Mouse (Mus musculus): ENCODE measurements around the gene Spats2l.

Gene Spats2l

DNA sequence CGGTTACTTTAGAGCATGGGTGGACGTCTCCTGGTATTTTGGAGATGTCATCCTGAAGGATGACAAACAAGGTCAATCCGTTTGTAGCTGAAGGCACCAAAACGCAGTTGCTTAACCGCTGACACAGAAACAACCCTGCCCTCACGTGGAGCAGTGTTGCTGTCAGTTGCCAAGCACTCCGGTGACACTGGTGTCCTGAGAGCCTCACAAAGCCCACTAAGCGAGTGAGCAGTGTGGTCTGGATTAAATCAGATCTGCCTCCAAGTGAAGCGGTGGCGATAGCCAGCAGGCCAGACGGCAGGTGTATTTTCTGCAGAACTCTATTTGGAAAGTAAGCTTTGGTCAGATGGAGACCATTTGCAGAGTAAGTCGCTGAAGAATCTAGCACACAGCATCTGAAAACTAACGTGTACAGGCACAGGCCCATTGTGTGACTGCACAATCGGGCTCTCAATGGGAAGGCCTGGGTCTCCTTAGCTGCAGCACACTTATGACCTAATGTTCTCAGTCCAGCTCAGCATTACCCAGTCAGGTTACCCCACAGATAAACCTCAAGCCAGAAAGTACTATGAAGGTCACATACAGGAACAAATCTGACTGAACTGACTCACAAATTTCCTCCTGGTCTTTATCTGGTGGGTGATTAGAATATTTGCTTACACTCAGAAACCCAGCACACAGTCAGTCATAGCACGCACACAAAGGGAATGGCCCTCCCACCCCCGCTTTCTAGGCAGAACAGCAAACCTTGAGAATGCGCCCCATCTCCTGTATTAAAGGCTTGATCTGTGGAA, 51.2 kb downstream of the Spats2l start:
- DNase-seq (ENCODE audit: low spot score) = no peak

DNA sequence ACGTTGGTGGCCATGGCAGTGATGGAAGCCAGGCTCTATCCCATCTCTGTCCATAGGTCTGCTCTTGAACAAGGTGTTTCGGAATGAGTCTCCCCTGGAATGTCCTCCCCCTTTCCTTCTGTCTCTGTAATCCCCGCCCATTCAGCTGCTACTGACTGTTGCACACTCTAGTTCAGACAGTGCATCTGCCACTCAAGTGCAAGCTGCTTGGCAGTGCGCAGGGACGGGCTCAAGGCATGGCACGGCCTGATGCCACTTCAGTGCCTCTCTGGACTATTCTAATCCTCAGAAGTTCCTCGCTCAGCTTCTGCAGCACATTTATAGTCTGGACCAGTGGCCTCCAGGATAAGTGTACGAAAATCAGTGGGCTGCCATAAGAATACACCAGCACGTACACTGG, 52.3 kb downstream of the Spats2l start:
- no peak for DNase-seq (ENCODE audit: low spot score)

DNA sequence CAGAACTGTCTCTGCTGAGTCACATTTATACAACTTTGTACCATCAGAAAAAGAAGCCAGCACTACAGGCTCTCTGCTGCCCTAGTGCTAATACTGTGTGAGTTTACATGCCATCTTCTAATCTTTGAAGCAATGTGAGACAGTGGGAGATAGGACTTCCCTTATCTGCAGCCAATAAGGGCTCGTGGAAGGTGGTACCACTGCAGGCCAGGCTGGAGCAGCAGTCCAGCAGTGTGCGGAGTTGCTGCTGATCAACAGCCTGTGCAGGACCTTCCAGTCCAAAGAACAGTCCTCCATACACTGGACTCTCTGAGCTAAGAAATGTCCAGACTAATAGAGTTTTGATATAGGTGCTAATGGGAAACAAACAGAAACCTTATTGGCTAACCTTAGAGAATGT, 59.2 kb downstream of the Spats2l start:
- DNase-seq (ENCODE audit: low spot score) = peak; percentile 66

DNA sequence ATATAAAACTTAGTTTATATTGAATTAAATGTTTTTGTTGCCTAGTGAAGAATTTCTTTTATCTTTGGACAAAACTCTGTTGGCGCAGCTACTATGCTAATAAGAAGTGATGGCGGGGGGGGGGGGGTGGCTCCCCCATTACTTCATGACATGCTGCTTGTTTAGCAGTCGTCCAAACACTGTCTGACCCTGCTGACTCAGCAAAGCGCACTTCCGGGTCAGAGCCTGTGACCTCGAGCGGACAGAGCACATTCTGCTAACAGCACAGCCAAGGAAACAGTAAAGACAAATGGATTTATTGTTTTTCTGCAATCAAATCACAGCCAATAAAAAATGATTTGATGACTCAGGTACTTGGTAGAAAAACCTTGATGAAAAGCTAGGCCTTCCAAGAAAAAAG, 61.2 kb downstream of the Spats2l start:
- DNase-seq (ENCODE audit: low spot score) = peak; percentile 61

DNA sequence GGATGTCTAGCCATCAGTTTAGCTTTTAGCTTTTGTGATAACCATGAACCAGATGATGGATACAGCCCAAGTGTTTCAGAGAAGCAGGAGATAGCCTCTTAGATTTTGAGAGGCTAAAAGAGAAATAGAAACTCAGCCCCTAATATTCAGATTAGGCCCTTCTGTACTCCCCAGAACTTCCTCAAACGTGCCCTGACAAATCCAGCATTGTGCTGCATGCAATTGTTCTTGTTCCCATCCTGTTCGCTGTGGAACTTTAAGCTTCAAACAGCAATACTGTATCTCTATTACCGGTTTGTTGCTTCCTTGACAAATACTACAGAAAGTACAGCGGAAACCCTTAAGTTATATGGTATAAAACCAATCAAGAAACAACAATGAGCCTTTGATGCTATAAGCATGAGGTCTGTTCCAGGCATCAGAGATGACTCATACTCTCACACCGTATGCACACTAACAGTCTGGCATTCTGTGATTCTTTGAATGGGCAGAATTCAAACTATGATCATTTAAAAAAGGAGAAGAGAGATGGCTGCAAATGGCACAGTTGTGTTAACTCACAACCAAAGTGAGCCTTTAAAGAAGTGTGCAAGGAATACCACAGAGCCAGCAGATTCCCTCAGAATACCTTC, 62.8 kb downstream of the Spats2l start:
- no peak for DNase-seq (ENCODE audit: low spot score)

DNA sequence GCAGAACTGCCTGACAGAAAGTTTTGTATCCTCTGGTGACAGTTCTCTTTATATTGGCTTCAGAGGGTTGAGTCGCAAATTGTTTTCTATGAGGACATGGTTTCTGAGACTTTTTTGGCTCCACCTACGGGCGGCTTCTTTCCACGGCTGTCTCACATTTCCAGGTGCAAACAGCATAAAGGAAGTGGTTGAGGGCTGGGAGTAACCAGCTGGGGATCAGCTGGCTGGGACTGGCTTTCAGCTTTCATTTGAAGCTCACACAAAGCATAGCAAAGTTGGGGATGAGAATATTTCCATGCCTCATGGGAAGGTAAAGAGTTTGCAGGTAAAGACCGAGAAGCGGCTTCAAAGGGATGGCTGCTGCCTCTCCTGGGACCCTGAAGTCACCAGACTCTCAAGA, 65.9 kb downstream of the Spats2l start:
- DNase-seq (ENCODE audit: low spot score) = no peak

DNA sequence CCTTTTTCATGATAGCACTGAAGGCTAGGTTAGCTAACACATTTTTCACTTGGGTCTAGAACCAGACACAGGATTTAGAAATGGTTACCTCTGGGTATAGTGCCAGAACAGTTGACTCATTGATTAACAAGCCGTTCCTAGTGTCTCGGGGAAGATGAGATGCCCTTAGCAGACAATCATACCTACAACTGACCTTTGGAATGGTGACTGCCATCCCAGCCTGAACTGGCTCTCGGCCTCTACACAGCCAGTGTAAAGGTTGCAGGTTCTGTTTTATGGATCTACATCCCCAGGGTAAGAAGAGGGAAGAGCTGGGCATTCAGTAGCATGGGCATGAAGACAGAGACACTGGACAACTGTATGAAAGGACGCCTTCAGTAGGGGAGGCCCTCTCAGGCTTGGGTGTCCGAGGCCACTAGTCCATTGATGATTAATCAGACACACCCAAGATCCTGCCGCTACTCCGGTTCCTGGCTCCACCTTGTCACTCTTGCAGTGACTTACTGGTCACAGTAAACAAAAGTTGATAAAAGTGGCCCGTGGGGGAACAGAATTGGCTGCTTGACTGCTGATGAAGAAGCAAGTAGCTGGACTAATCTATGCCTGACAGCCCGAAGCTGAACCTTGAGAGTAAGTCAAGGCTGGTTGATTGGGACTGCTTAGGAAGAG, 71.2 kb downstream of the Spats2l start:
- DNase-seq (ENCODE audit: low spot score) = peak; percentile 83

DNA sequence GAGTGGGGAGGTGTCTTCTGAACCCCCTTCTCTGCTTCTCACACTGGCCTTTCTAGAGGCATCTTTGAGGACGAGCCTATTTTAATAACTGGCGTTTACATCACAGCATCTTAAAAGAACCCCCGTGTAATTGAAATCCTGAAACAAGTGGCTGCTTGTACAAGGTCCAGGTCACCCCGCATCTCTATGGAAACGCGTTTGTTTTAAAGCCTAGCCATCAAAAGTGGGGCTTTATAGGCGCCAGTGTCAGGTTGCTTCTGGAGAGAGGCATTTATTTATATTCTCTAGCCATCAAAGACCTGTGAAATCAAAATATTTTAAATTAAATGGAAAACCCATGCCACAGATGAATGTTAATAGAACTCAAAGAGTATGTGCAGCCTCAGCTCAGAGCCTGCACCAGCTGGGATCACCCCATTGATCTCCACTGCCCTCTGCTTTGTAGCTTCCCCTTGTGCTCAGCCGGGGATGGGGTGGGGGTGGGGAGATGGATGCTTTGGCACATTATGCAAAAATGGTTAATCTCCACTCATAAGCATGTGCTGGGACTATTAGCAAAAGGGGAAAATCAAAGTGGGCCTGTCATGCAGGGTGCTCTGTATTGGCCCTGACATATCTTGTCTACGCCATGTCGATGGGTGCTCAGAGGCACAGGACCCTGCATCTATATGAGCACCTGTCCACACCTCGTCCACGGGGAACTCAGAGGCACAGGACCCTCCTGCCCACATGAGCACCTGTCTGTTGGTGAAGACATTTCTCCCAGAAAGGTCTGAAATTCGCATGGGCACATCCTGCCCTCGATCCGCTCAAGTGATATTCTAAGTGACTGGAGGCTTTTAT, 73.1 kb downstream of the Spats2l start:
- DNase-seq (ENCODE audit: low spot score) = no peak

DNA sequence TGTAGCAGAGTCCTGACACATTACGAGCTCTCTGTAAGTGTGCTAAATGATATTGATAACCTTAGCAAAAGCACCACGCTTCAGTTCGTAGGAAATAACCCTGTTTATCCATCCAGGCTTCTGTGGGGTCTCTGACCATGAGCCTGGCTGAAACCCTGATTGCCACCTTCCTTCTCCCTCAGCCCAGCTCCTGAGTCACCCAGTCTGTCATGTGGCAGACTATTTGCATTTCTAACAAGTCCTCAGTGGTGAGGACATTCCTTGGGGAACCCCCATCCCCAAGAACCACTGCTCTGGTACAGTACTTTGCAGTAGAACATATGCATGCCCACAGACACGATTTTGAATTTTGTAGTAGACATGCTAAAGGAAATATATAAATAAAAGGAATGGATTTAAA, 75.1 kb downstream of the Spats2l start:
- no peak for DNase-seq (ENCODE audit: low spot score)

DNA sequence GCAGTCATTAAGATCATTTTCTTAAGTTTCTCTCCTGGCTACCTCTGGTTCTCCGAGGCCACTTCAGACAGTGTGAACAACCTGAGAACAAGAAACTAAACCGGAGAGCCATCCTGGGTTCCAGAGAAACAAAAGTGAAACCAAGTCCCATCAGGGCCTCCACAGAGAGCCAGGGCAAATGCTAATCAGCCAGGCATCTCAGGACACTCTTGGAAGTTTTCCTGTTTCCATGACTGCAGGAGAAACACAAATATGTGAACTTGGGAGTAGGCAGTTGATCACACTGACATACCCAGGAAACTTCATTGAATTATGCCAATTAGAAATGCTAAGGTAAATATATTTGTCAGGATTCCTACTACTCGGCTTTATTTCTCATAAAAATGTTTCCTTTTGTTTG, 76.0 kb downstream of the Spats2l start:
- no peak for DNase-seq (ENCODE audit: low spot score)

DNA sequence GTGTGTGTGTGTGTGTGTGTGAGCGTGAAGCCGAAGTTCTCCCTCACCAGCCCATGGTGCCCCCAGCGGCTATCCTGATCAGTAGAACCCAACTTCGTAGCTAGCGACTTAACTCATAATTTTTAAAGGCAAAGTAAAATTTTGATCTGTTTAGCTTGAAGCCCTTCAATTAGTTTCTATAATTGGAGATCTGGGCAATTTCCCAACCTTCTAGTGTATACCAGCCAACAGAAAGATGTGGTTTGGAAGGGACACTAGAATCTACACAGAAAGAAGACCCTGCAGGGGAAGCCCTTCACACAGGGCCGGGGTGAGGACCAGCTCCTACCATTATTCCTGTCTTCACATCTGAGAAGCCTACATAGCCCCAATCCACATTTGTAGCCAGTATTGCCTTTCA, 77.9 kb downstream of the Spats2l start:
- DNase-seq (ENCODE audit: low spot score) = no peak

DNA sequence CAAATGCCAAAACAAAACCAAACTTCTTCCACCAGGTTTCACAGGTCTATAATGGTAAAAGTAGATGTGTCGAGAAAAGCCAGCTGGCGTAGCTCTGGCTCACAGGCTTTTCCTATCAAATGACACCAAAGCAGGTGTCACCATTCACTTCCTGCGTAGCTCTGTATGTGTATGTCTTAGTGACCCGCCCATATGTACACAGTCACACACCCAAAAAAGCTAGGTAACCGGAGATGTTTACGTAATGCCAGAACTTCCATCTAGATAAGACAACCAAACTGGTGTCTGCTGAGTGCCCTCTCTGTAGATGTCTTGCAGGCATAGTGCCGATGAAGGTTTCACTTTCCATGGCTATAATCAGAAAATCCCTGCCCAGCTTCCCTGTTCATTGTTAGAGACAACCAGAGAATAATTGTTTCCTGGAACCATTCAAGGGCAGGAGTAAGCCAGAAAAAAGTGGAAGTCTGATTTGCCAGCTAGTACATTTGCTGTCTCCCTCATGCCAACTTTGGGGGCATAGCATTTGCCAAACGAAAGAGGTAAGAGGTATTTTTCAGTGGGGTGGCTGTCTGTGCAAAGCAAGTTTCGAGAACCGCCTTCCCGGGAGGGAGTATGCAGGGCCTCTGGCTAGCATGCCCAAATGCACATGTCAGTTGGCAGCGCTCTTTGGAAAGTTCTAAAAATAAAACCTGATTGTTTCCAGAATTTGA, 78.8 kb downstream of the Spats2l start:
- DNase-seq (ENCODE audit: low spot score) = no peak

DNA sequence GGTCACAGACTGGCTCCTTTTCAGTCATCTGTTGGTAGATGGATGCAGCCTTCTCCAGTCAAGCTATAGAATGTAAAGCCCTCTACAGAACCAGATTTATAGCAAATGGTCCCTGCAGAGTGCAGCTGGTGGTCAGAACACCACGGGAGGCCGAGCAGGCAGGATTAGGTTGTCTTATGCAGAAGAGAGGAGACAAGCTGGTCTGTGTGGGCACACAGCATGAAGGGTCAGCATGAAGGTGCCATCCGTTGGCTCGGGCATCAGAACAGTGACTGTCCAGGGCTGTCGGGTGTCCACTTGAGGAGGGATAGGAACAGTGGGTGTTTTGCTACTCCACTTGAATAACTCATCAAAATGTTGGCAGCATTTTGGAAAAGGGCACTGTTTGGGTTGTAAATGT, 83.8 kb downstream of the Spats2l start:
- DNase-seq (ENCODE audit: low spot score) = no peak

DNA sequence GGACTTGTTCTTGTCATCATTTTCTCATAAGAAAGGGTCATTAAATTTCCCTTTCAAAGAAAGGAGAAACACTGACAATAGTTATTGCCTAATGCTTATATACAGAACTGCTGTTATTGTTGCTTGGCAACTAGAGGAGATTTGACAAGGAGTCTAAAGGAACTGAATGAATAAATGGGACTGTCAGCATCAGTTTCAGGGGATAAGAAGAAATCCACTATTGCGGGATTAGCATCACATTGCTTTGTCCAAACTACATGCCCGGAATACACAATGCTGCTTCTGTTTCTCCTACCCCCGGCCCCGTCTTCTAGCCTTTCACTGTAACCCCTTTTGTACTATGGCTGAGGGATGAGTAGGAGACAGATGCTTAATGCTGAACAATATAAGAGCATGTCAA, 88.1 kb downstream of the Spats2l start:
- DNase-seq (ENCODE audit: low spot score) = no peak

DNA sequence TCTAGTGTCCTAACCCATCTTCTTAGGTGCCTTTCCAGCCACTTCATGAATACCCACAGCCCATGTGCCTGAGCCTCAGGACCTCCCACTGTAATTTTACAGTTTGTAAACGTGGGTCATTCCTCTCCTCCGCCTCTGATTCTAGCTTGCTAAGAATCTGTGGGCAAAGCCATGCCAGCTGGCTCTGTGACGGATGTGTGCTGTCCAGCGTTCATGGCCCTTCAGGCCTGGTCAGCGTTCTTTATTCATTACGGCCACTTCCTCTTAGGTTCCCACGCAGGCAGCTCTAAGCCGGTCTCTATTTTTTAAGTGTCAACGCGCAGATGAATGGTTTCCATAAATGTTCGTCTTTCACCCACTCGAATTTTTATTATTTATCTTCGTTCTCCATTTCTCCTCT, 94.7 kb downstream of the Spats2l start:
- no peak for DNase-seq (ENCODE audit: low spot score)

DNA sequence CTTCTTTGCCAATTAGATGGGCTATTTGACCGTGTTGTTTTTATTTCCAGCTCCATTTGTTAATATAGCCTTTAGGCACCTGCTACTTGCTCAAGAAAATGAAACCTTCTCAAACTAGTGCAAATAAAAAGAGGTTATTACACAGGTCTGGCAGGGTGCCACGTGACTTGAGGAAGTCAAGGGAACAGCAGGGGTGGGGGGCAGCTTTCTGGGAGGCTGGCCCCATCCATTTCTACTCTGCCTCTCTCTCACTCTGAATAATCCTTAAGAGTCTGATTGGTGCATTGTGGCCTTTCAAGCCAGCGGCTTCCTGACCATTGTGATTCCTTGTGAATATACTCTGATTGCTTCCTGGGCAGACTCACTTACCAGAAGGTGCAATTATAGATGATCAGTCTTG, 98.0 kb downstream of the Spats2l start:
- DNase-seq (ENCODE audit: low spot score) = no peak

DNA sequence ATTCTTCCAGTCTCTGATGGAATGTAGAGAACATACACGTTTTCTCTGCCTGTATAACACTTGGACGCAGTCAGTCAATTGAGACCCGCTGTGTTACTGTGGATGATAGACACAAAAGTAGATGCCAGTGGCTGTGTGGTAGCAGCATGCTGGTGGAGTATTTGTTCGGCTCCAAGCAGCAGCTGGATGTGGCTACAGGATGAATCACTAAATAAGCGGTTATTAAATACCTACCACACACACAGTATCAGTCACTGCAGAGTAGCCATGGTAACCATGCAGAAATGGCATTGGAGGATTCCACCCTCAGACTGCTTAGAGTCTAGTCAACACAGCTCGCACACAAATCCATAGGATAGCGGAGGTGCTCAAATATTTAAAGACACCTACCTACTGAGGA, 100.0 kb downstream of the Spats2l start:
- DNase-seq (ENCODE audit: low spot score) = no peak

DNA sequence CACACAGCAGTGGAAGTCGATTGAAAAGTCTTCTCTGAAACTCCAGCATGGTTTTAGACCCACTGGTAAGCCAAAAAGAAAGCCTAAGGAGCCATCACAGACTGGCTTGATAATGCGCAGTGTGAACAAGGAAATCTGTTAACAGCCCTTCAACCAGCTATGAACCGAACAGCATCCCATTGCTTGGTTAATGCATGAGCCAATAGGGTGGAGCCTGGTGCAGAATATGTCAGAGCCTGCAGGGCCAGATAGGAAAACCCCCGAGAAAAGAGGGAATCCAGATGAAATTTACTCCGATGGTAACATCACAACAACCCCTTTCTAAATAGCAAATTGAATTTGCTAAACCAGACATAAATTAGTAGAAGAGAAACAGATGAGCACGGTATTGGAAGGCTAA, 101.1 kb downstream of the Spats2l start:
- DNase-seq (ENCODE audit: low spot score) = no peak

DNA sequence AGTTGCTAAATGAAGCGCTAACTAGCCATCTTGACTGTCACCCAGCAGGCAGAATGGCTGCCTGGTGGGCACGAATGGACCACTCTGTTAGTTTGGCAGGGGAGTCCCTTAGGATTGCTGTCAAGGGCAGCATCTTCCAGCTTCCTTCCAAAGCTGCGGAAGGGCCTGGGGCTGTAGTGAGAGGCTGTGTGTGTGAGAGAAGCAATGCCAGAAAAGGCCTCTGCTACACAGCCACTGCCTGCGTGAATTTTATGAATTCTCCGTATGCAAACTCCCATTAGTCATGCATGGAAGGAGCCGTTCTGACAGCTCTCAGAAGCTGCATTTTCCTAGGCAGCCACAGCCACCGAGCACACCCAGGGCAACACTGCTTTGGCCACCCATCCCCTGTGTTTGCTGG, 101.5 kb downstream of the Spats2l start:
- DNase-seq (ENCODE audit: low spot score) = no peak

DNA sequence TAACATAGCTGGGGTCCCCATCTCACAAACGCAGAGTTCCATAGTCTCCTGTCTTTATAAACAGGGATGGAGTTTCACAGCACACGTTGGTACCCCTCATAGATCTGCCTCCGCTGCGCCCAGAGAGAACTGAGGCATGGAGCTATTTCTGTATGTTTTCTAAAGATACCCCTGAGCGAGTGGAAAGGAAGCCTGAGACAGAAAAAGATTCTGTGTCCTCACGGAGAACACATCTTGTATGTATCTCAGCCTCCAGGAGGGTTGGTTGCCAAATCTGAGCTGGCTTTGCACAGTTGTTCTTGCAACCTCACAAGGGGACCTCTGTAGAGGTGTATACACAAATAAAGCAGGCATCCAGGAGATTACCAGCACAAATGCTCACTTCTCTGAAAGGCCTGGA, 105.0 kb downstream of the Spats2l start:
- no peak for DNase-seq (ENCODE audit: low spot score)

DNA sequence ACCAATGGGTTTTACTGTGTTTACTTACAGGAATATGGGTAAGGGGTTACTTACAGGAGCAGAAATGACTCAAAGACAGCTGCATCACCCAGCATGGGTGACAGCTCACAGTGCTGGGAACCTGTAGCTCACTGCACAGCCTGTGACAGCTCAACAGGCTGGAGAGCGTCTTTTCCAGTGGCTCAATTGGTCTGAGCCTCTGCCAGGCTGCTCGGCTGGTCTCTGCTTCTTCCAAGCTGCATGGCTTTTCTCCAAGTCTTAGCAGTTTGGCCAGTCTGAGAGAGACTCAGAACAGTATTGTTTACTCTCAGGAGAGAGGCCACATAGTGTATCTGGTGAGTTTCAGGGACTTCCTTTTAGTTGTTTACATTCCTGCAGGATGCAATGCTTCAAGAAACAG, 110.9 kb downstream of the Spats2l start:
- no peak for DNase-seq (ENCODE audit: low spot score)

DNA sequence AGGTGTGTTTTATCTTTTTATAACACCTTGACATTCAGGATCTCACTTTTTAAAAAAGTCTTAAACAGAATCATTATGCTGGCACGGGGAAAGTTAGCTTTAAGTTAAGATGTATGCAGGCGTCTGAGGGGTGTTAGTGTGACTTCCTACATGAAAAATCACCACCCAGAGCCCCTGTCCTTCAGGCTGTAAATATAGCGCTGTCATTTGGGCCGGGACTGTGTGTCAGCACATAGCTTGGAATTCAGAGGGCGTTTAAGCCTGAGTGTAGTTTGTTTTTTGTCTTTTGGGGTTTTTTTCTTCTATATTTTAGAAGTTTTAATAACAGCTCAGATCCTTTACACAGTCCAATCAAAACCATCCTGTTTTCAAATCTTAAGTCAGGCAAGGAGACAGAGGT, 115.8 kb downstream of the Spats2l start:
- no peak for DNase-seq (ENCODE audit: low spot score)
